In the genomic region with DNA sequence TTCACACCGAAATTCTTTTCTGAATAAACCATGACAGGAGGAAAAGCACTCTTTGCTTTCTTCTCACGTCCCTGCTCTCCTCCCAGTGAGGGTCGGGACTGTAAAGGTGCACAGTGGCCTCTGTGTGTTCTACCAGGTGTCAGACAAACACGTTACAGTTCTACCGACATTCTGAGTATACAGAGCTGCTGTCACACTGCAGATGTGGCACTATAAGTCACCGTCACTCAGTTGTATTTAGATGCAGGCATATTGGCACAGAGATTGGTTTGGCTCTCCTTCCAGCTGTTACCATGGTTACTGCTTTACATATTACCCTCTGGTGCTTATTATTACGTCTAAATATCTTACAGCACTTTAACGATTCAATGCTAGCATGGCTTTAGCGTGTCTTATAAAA, we compare ENCODE assay signal across 21 mouse cellular contexts.
A peak's percentile ranks its signal among the peaks of the same experiment; 100 is the strongest.
DNase-seq lines count a peak whose midpoint lies in the region; ATAC-seq lines count a peak whose summit lies in the region.
"Had no signal": no experiment of that assay in that cellular context is flagged by ENCODE, and none has a peak within 500 bp of the region (broad histone marks: within the 10 kb centered on the region; RNA-seq: fewer than 3 reads in every experiment).

No protein-coding gene starts in this region.

- no peaks in the 10 kb centered on the region for H3K27me3 ChIP-seq in forebrain, embryonic 13.5 days
- no peaks in the 10 kb centered on the region for H3K27me3 ChIP-seq in forebrain, embryonic 11.5 days (ENCODE audit: control insufficient read depth, insufficient read depth, low read length)
- no peaks in the 10 kb centered on the region for H3K27me3 ChIP-seq in midbrain, embryonic 13.5 days
- no peaks in the 10 kb centered on the region for H3K27me3 ChIP-seq in midbrain, embryonic 11.5 days (ENCODE audit: control insufficient read depth, insufficient read depth, low read length)
- no peaks in the 10 kb centered on the region for H3K27me3 ChIP-seq in hindbrain, embryonic 16.5 days (replicated peaks; ENCODE audit: control insufficient read depth, insufficient read depth, low read length)
- no peaks in the 10 kb centered on the region for H3K27me3 ChIP-seq in neural tube, embryonic 15.5 days (replicated peaks)
- H3K27me3 ChIP-seq: CH12.LX; heart, embryonic 12.5 days; liver, embryonic 15.5 days; megakaryocyte, embryonic 14.5 days had no signal

- peak; percentile 48; the same call in 1 of the 2 replicates for ATAC-seq in forebrain, embryonic 13.5 days
- ATAC-seq in forebrain, embryonic 11.5 days (replicated peaks; ENCODE audit: low FRiP score), result no peak
- peak; percentile 73 for ATAC-seq in midbrain, embryonic 13.5 days
- ATAC-seq in midbrain, embryonic 11.5 days (ENCODE audit: low FRiP score), result no peak
- peak; percentile 67 for ATAC-seq in hindbrain, embryonic 16.5 days
- ATAC-seq in neural tube, embryonic 15.5 days (ENCODE audit: low FRiP score), result peak; percentile 45

- H3K4me3 ChIP-seq in forebrain, embryonic 13.5 days, result no peak overlapping the region
- H3K4me3 ChIP-seq in forebrain, embryonic 11.5 days (ENCODE audit: low read depth, low read length), result no peak overlapping the region
- H3K4me3 ChIP-seq in midbrain, embryonic 13.5 days (replicated peaks), result no peak overlapping the region
- no peak overlapping the region for H3K4me3 ChIP-seq in midbrain, embryonic 11.5 days (ENCODE audit: low read depth, low read length)
- no peak overlapping the region for H3K4me3 ChIP-seq in hindbrain, embryonic 16.5 days (ENCODE audit: low read length)
- no peak overlapping the region for H3K4me3 ChIP-seq in neural tube, embryonic 15.5 days (replicated peaks)
- H3K4me3 ChIP-seq: heart, embryonic 12.5 days; liver, embryonic 15.5 days; megakaryocyte, embryonic 14.5 days had no signal

- peaks cover 35% of the 10 kb centered on the region for H3K36me3 ChIP-seq in forebrain, embryonic 13.5 days (ENCODE audit: poor library complexity, severe bottlenecking)
- no peaks in the 10 kb centered on the region; the same call in 1 of the 2 replicates for H3K36me3 ChIP-seq in forebrain, embryonic 11.5 days (ENCODE audit: control insufficient read depth, insufficient read depth, low read length)
- peaks cover 40% of the 10 kb centered on the region for H3K36me3 ChIP-seq in midbrain, embryonic 13.5 days
- peaks cover 3% of the 10 kb centered on the region; the same call in 1 of the 2 replicates for H3K36me3 ChIP-seq in midbrain, embryonic 11.5 days (ENCODE audit: control insufficient read depth, insufficient read depth, low read length)
- H3K36me3 ChIP-seq in hindbrain, embryonic 16.5 days (ENCODE audit: control insufficient read depth, insufficient read depth, low read length), result peaks cover 9% of the 10 kb centered on the region; the same call in 1 of the 2 replicates
- peaks cover 13% of the 10 kb centered on the region for H3K36me3 ChIP-seq in neural tube, embryonic 15.5 days
- H3K36me3 ChIP-seq: heart, embryonic 12.5 days; liver, embryonic 15.5 days had no signal

- no peak overlapping the region for H3K9ac ChIP-seq in forebrain, embryonic 13.5 days
- H3K9ac ChIP-seq in forebrain, embryonic 11.5 days (ENCODE audit: low read length), result no peak overlapping the region
- H3K9ac ChIP-seq in midbrain, embryonic 13.5 days (replicated peaks), result no peak overlapping the region
- no peak overlapping the region for H3K9ac ChIP-seq in midbrain, embryonic 11.5 days (ENCODE audit: low read length)
- H3K9ac ChIP-seq in hindbrain, embryonic 16.5 days (ENCODE audit: low read depth, low read length), result no peak overlapping the region
- H3K9ac ChIP-seq in neural tube, embryonic 15.5 days (replicated peaks), result no peak overlapping the region
- H3K9ac ChIP-seq: heart, embryonic 12.5 days; liver, embryonic 15.5 days had no signal

- no peak for DNase-seq in forebrain, embryonic 11.5 days (ENCODE audit: low spot score)
- DNase-seq in midbrain, embryonic 11.5 days (ENCODE audit: low spot score, missing footprints), result no peak
- DNase-seq in ovary, postnatal 36 days (ENCODE audit: low spot score), result no peak
- no peak for DNase-seq in yolk sac, embryonic 10.5 days (ENCODE audit: low spot score)
- DNase-seq: adrenal gland, postnatal 25 days; cerebellum, adult 9-10 months; gastrocnemius, postnatal 14 days; heart, postnatal 4 days; kidney, adult 2 months; kidney, postnatal 36 days; layer of hippocampus, postnatal 36 days; lung, postnatal 10 days; thymus, adult 18-20 months had no signal

- H3K27ac ChIP-seq in forebrain, embryonic 13.5 days, result no peak overlapping the region; the same call in 1 of the 2 replicates
- no peak overlapping the region for H3K27ac ChIP-seq in forebrain, embryonic 11.5 days (ENCODE audit: low read depth, low read length)
- H3K27ac ChIP-seq in midbrain, embryonic 13.5 days, result peak overlapping the region; percentile 35
- H3K27ac ChIP-seq in midbrain, embryonic 11.5 days (ENCODE audit: low read depth, low read length), result no peak overlapping the region
- H3K27ac ChIP-seq in hindbrain, embryonic 16.5 days (ENCODE audit: low read depth, low read length), result 0 out of 2 replicates have a peak overlapping the region, but pooled peaks have one; percentile 39
- peak overlapping the region; percentile 64 for H3K27ac ChIP-seq in neural tube, embryonic 15.5 days (replicated peaks)
- H3K27ac ChIP-seq: liver, embryonic 15.5 days had no signal

- no peak overlapping the region for H3K4me2 ChIP-seq in forebrain, embryonic 13.5 days
- no peak overlapping the region for H3K4me2 ChIP-seq in forebrain, embryonic 11.5 days (ENCODE audit: low read depth, low read length, severe bottlenecking)
- no peak overlapping the region for H3K4me2 ChIP-seq in midbrain, embryonic 13.5 days (replicated peaks)
- no peak overlapping the region for H3K4me2 ChIP-seq in midbrain, embryonic 11.5 days
- H3K4me2 ChIP-seq in hindbrain, embryonic 16.5 days (ENCODE audit: low read length), result no peak overlapping the region
- H3K4me2 ChIP-seq in neural tube, embryonic 15.5 days, result no peak overlapping the region
- H3K4me2 ChIP-seq: heart, embryonic 12.5 days; liver, embryonic 15.5 days had no signal

- H3K9me3 ChIP-seq in forebrain, embryonic 13.5 days (replicated peaks), result no peaks in the 10 kb centered on the region
- no peaks in the 10 kb centered on the region for H3K9me3 ChIP-seq in forebrain, embryonic 11.5 days (ENCODE audit: control insufficient read depth, low read length)
- H3K9me3 ChIP-seq in midbrain, embryonic 13.5 days, result no peaks in the 10 kb centered on the region
- no peaks in the 10 kb centered on the region for H3K9me3 ChIP-seq in midbrain, embryonic 11.5 days (ENCODE audit: control insufficient read depth, low read length)
- no peaks in the 10 kb centered on the region for H3K9me3 ChIP-seq in hindbrain, embryonic 16.5 days (ENCODE audit: control insufficient read depth, low read length)
- H3K9me3 ChIP-seq in neural tube, embryonic 15.5 days (replicated peaks), result no peaks in the 10 kb centered on the region
- H3K9me3 ChIP-seq: heart, embryonic 12.5 days; liver, embryonic 15.5 days had no signal

- 55% methylated on average over 9 of the region's 9 CpGs for WGBS in forebrain, embryonic 13.5 days
- WGBS in forebrain, embryonic 11.5 days, result 83% methylated on average over 9 of the region's 9 CpGs
- WGBS in midbrain, embryonic 13.5 days, result 53% methylated on average over 9 of the region's 9 CpGs
- WGBS in midbrain, embryonic 11.5 days, result 84% methylated on average over 9 of the region's 9 CpGs
- 36% methylated on average over 9 of the region's 9 CpGs for WGBS in hindbrain, embryonic 16.5 days
- 34% methylated on average over 9 of the region's 9 CpGs for WGBS in neural tube, embryonic 15.5 days

- peaks cover 7% of the 10 kb centered on the region for H3K4me1 ChIP-seq in forebrain, embryonic 13.5 days
- no peaks in the 10 kb centered on the region for H3K4me1 ChIP-seq in forebrain, embryonic 11.5 days (replicated peaks; ENCODE audit: control insufficient read depth, insufficient read depth, low read length)
- peaks cover 24% of the 10 kb centered on the region for H3K4me1 ChIP-seq in midbrain, embryonic 13.5 days (replicated peaks)
- no peaks in the 10 kb centered on the region for H3K4me1 ChIP-seq in midbrain, embryonic 11.5 days (ENCODE audit: control insufficient read depth, insufficient read depth, low read length)
- H3K4me1 ChIP-seq in hindbrain, embryonic 16.5 days (ENCODE audit: control insufficient read depth, insufficient read depth, low read depth, low read length), result peaks cover 5% of the 10 kb centered on the region; the same call in 1 of the 2 replicates
- H3K4me1 ChIP-seq in neural tube, embryonic 15.5 days, result peaks cover 14% of the 10 kb centered on the region
- H3K4me1 ChIP-seq: heart, embryonic 12.5 days; liver, embryonic 15.5 days; megakaryocyte, embryonic 14.5 days had no signal

Comparison
In these comparisons a context has a peak if more than half of its experiments do, and no peak if none do; other contexts are left out.
1. ATAC-seq: peak in forebrain, embryonic 13.5 days (single experiment), midbrain, embryonic 13.5 days (single experiment), hindbrain, embryonic 16.5 days (single experiment) and neural tube, embryonic 15.5 days (single experiment); none in forebrain, embryonic 11.5 days (single experiment) and midbrain, embryonic 11.5 days (single experiment).
2. H3K27ac ChIP-seq: peak in midbrain, embryonic 13.5 days (single experiment), hindbrain, embryonic 16.5 days (single experiment) and neural tube, embryonic 15.5 days (single experiment); none in forebrain, embryonic 13.5 days (single experiment), forebrain, embryonic 11.5 days (single experiment) and midbrain, embryonic 11.5 days (single experiment).